Mouse (Mus musculus): Measurements from ENCODE around the gene Fxr1.

DNA sequence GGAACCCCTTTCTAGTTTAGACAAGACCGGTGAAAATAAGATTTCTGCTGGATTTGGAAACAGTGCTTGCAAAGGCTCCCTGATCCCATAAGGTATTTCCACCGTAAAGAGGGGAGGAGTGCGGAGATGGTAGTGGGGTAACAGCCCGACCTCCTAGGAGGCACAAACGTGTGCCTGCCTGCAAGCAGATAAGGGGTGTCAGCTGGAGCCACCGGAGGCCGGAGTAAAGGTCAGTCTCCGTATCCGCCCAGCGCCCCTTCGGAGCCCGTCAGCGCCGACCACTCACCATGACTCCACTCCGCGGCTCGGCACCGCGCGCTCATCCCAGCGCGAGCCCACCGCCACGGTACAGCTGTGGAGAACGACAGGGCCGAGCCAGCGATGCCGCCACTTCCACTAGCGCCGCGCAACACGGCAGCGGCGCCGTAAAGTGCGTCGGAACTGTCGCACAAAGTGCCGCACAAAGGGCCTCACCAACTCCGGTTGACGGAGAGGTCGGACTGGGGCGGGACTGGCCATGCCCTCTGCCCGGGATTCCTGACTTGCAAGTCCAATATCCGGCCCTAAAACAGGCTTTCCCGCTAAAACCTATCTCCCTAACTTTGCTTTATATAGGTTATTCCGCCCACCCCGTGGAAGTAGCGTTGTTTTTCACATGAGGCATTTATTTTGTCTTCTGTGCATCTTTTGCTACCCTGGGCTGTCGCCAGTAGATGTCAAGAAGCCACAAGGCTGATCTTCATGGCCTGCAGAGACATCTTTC is 61.3 kb downstream of the Fxr1 start, which contains the start of gene Dnajc19:
- TF ChIP-seq MYOD1 (IDR thresholded peaks at IDR 0.05; ENCODE audit: control insufficient read depth in 1 of 3, insufficient read length in 2 of 3, low read depth in 2 of 3) (peak in 1 of 3 experiments; percentile 20), TCF12 (IDR thresholded peaks at IDR 0.05; ENCODE audit: insufficient read depth, poor library complexity, severe bottlenecking) (no peak), MYOG (IDR thresholded peaks at IDR 0.05; ENCODE audit: control insufficient read depth in 1 of 3, insufficient read depth in 1 of 3, insufficient read length in 2 of 3, low read depth in 2 of 3) (peak in 2 of 3 experiments; percentile 7 to 56), USF1 (IDR thresholded peaks at IDR 0.05; ENCODE audit: low read depth) (no peak), E2F4 (IDR thresholded peaks at IDR 0.05; ENCODE audit: insufficient read depth) (peak; percentile 44), POLR2A (IDR thresholded peaks at IDR 0.05; ENCODE audit: insufficient read length, low read depth) (peak; percentile 94)
